Mouse (Mus musculus) midbrain, embryonic 11.5 days (tissue): Measurements from ENCODE around the gene Gm26741. TPM values are rescaled to one million over a fixed set of nuclear protein-coding genes. Genes with fewer than 3 reads are reported as not detected.

Experiments used
- ATAC-seq: fragments of 200-750 bp; cut with Nextera tagmentation; 2 replicates; pipeline ENCODE4 v1.8.0; 2017; ENCODE audit warnings: moderate TSS enrichment, moderate library complexity; ENCODE audit not compliant: low FRiP score
- DNase-seq: peaks from one replicate; pipeline ENCODE4 v3.0.0; 2015; ENCODE audit warnings: low spot score; ENCODE audit errors: missing footprints
- H3K27ac ChIP-seq: fragments of 300-500 bp; sonication (generic); 2 replicates; pipeline ENCODE4 v1.5.1; 2014; ENCODE audit warnings: low read depth, low read length
- H3K27me3 ChIP-seq: fragments of 300-500 bp; sonication (generic); 2 replicates; pipeline ENCODE4 v1.6.1; 2014; ENCODE audit warnings: mild to moderate bottlenecking, low read length, moderate library complexity, mixed read lengths; ENCODE audit not compliant: control insufficient read depth, insufficient read depth
- H3K36me3 ChIP-seq: fragments of 300-500 bp; sonication (generic); 2 replicates; pipeline ENCODE4 v1.6.1; 2014; ENCODE audit warnings: mild to moderate bottlenecking, low read length, moderate library complexity, mixed read lengths; ENCODE audit not compliant: control insufficient read depth, insufficient read depth
- H3K4me1 ChIP-seq: fragments of 300-500 bp; sonication (generic); 2 replicates; pipeline ENCODE4 v1.6.1; 2014; ENCODE audit warnings: low read length; ENCODE audit not compliant: control insufficient read depth, insufficient read depth
- H3K4me2 ChIP-seq: fragments of 300-500 bp; sonication (generic); 2 replicates; pipeline ENCODE4 v1.6.1; 2014; ENCODE audit warnings: mild to moderate bottlenecking, moderate library complexity
- H3K4me3 ChIP-seq: fragments of 300-500 bp; sonication (generic); 2 replicates; pipeline ENCODE4 v1.5.1; 2014; ENCODE audit warnings: low read depth, low read length
- H3K9ac ChIP-seq: fragments of 300-500 bp; sonication (generic); 2 replicates; pipeline ENCODE4 v1.6.1; 2014; ENCODE audit warnings: low read length
- H3K9me3 ChIP-seq: fragments of 300-500 bp; sonication (generic); 2 replicates; pipeline ENCODE4 v1.6.1; 2016; ENCODE audit warnings: low read length; ENCODE audit not compliant: control insufficient read depth
- WGBS: fragments of 180-500 bp; shearing (Covaris S2); extraction: QIAGEN DNeasy Blood & Tissue Kit; methylation state at CpG from one replicate; pipeline ENCODE4 v1.1.7; 2014; 5-methylcytosine and 5-hydroxymethylcytosine counted together
- polyA plus RNA-seq: library from polyadenylated mRNA; unstranded; fragments of >200 nt; fragmentation: Nextera tagmentation; extraction: Ambion mirVana; gene quantifications from 2 replicates; pipeline ENCODE4 v1.2.1, GENCODE M21; 2014

The Gm26741 gene
- polyA plus RNA-seq, 1 experiment from 2014 or later: not detected

DNA sequence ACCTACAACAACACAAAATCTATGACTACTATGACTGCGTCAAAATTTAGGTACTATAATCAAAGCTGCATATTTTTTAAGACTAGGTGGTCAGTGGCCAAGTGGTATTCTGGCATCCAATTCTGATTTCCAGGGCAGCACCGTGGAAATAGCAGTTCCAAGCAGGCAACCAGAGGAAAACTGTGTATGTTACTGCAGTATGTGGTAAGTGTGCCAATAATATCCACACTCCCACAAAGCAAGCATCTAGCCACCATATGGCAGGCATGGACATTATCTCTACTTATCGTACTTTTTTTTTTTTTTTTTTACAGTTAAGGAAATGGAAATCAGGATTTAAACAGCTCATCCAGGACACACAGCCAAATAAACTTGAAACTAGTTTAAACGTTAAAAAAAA lies 9.8 kb downstream of the Gm26741 start:
- H3K9ac ChIP-seq: no peak overlapping the region
- ATAC-seq (no peak), DNase-seq (no peak)
- H3K4me1 ChIP-seq: no peaks in the 10 kb centered on the region
- no peak overlapping the region for H3K4me2 ChIP-seq
- H3K27me3 ChIP-seq: no peaks in the 10 kb centered on the region
- no peaks in the 10 kb centered on the region for H3K36me3 ChIP-seq
- H3K27ac ChIP-seq: no peak overlapping the region
- no peak overlapping the region for H3K4me3 ChIP-seq
- WGBS: 93% methylated on average over 4 of the region's 4 CpGs
- H3K9me3 ChIP-seq: no peaks in the 10 kb centered on the region

GRCm38 (mm10) chr10:52373834-52374233 lies 15.3 kb downstream of the Gm26741 start:
- H3K4me2 ChIP-seq: no peak overlapping the region
- no peak overlapping the region for H3K9ac ChIP-seq
- H3K4me1 ChIP-seq: no peaks in the 10 kb centered on the region
- H3K9me3 ChIP-seq: no peaks in the 10 kb centered on the region
- ATAC-seq (no peak), DNase-seq (no peak)
- no peak overlapping the region for H3K4me3 ChIP-seq
- 88% methylated on average over 4 of the region's 4 CpGs for WGBS
- H3K27me3 ChIP-seq: no peaks in the 10 kb centered on the region
- H3K27ac ChIP-seq: no peak overlapping the region
- no peaks in the 10 kb centered on the region for H3K36me3 ChIP-seq

- no peak overlapping the region for H3K9ac ChIP-seq
- no peak overlapping the region for H3K4me2 ChIP-seq
- DNase-seq (no peak), ATAC-seq (no peak)
- no peak overlapping the region for H3K27ac ChIP-seq
- H3K4me3 ChIP-seq: no peak overlapping the region
- peaks cover 3% of the 10 kb centered on the region; the same call in 1 of the 2 replicates for H3K4me1 ChIP-seq
- H3K27me3 ChIP-seq: no peaks in the 10 kb centered on the region
- H3K9me3 ChIP-seq: no peaks in the 10 kb centered on the region
- no peaks in the 10 kb centered on the region for H3K36me3 ChIP-seq
Observed at GRCm38 (mm10) chr10:52374651-52375050, 16.1 kb downstream of the Gm26741 start.

GRCm38 (mm10) chr10:52376422-52376821 lies 17.9 kb downstream of the Gm26741 start:
- 95% methylated on average over 2 of the region's 2 CpGs for WGBS
- Histone ChIP-seq H3K9ac (no peak overlapping the region), H3K4me1 (peaks cover 3% of the 10 kb centered on the region; the same call in 1 of the 2 replicates), H3K36me3 (no peaks in the 10 kb centered on the region), H3K9me3 (no peaks in the 10 kb centered on the region), H3K27ac (no peak overlapping the region), H3K4me2 (no peak overlapping the region), H3K27me3 (no peaks in the 10 kb centered on the region), H3K4me3 (no peak overlapping the region)
- ATAC-seq: no peak
- no peak for DNase-seq

GRCm38 (mm10) chr10:52377813-52378212 lies 19.2 kb downstream of the Gm26741 start:
- WGBS: 96% methylated on average over 2 of the region's 2 CpGs
- Histone ChIP-seq H3K4me1 (peaks cover 6% of the 10 kb centered on the region; the same call in 1 of the 2 replicates), H3K36me3 (no peaks in the 10 kb centered on the region), H3K4me3 (no peak overlapping the region), H3K4me2 (no peak overlapping the region), H3K27ac (no peak overlapping the region), H3K9ac (no peak overlapping the region), H3K9me3 (no peaks in the 10 kb centered on the region), H3K27me3 (no peaks in the 10 kb centered on the region)
- ATAC-seq (no peak), DNase-seq (no peak)

DNA sequence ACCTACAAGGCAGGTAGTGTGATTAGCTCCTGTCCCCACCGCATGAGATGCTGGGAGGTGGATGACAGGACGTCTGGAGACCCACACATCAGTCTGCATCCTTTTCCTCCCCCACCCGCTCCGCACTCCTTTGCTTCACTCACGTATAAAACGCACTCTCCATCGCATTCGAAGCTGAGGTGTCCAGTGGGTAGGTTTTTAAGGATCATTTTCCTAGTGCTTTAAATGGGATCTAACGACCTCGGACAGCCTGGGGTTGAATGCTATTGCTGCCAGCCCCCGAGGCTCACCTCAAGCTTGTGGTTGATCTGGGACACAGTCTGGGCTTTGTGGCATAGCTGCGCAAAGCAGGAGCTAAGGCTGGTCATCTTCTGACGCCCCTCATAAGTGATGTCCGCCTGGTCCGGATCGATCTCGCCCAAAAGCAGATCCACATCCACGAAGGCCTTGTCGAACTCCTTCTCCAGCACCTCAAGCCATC lies 22.8 kb downstream of the Gm26741 start:
- no peaks in the 10 kb centered on the region for H3K27me3 ChIP-seq
- WGBS: under 1% methylated on average over 19 of the region's 19 CpGs
- H3K4me1 ChIP-seq: peaks cover 8% of the 10 kb centered on the region; the same call in 1 of the 2 replicates
- peak overlapping the region; percentile 57 for H3K4me2 ChIP-seq
- DNase-seq: peak; percentile 96
- no peaks in the 10 kb centered on the region for H3K36me3 ChIP-seq
- no peaks in the 10 kb centered on the region for H3K9me3 ChIP-seq
- peak; percentile 70; the same call in 1 of the 2 replicates for ATAC-seq
- H3K4me3 ChIP-seq: peak overlapping the region; percentile 83
- H3K27ac ChIP-seq: peak overlapping the region; percentile 77
- peak overlapping the region; percentile 90 for H3K9ac ChIP-seq

GRCm38 (mm10) chr10:52381845-52382591 lies 23.5 kb downstream of the Gm26741 start, which contains the start of gene Gopc:
Gene Gopc (minus strand): TSS chr10:52382124.
- peak; percentile 99 for DNase-seq

DNA sequence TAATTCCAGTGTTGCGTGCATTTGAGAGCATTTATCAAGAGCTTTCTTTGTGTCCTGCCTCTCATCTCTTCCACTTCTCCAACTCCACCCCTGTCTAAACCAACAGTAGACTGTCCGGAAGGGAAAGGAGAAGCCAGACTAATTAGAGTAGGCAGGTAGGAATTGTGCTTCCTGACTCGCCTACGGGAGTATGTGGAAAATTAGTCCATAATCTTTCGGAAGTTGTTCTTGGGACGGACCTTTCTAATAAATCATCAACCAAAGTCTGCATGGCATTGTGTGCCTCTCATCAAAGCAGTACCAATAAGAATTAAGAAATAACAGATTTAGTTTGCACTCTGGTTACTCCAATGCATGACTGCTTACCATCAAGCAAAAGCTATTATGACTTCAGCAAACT lies 24.5 kb downstream of the Gm26741 start:
- DNase-seq (no peak), ATAC-seq (no peak)
- H3K4me2 ChIP-seq: peak overlapping the region; percentile 63
- H3K9me3 ChIP-seq: no peaks in the 10 kb centered on the region
- H3K9ac ChIP-seq: no peak overlapping the region; the same call in 1 of the 2 replicates
- WGBS: 86% methylated on average over 6 of the region's 6 CpGs
- H3K4me3 ChIP-seq: no peak overlapping the region
- H3K27ac ChIP-seq: no peak overlapping the region
- H3K4me1 ChIP-seq: peaks cover 8% of the 10 kb centered on the region; the same call in 1 of the 2 replicates
- no peaks in the 10 kb centered on the region for H3K36me3 ChIP-seq
- no peaks in the 10 kb centered on the region for H3K27me3 ChIP-seq

More at GRCm38 (mm10) chr10:52381845-52382591, 23.5 kb downstream of the Gm26741 start, which contains the start of gene Gopc:
- H3K27me3 ChIP-seq: no peaks in the 10 kb centered on the region
- under 1% methylated on average over 60 of the region's 71 CpGs for WGBS
- H3K4me2 ChIP-seq: peak within 1 kb of the TSS; percentile 63
- H3K36me3 ChIP-seq: no peaks in the 10 kb centered on the region
- H3K4me1 ChIP-seq: peaks cover 8% of the 10 kb centered on the region; the same call in 1 of the 2 replicates
- H3K4me3 ChIP-seq: peak within 1 kb of the TSS; percentile 83
- peak within 1 kb of the TSS; percentile 90 for H3K9ac ChIP-seq
- peak within 1 kb of the TSS; percentile 77 for H3K27ac ChIP-seq
- peak; percentile 98 for ATAC-seq
- H3K9me3 ChIP-seq: no peaks in the 10 kb centered on the region

DNA sequence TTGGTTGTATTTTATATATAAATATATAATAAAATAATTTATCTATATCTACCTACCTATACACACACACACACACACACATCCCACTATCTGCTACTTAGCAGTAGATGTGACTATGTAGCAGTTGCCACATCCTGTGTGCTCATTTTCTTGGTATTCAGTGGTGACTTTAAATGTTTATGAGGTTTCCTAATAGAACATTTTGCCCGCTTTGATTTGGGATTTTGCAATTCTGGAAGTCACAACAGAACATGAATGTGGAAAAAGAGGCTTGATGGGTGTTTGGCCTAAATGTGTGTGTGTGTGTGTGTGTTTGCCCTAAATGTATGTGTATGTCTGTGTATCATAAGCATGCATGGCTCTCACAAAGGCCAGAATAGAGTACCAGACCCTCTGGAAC lies 25.0 kb downstream of the Gm26741 start:
- Histone ChIP-seq H3K4me3 (no peak overlapping the region), H3K4me2 (no peak overlapping the region), H3K4me1 (peaks cover 8% of the 10 kb centered on the region; the same call in 1 of the 2 replicates), H3K9ac (no peak overlapping the region), H3K27me3 (no peaks in the 10 kb centered on the region), H3K9me3 (no peaks in the 10 kb centered on the region), H3K36me3 (no peaks in the 10 kb centered on the region), H3K27ac (no peak overlapping the region)
- WGBS: 86% methylated on average over 1 of the region's 1 CpGs
- ATAC-seq (no peak), DNase-seq (no peak)
